Mouse (Mus musculus): Measurements from ENCODE around the gene Lamtor2. TPM values are rescaled to one million over a fixed set of nuclear protein-coding genes. Genes with fewer than 3 reads are reported as not detected.

Lamtor2 gene
- total RNA-seq, 2 experiments from 2014 or later = 96.9 to 99.5 TPM

DNA sequence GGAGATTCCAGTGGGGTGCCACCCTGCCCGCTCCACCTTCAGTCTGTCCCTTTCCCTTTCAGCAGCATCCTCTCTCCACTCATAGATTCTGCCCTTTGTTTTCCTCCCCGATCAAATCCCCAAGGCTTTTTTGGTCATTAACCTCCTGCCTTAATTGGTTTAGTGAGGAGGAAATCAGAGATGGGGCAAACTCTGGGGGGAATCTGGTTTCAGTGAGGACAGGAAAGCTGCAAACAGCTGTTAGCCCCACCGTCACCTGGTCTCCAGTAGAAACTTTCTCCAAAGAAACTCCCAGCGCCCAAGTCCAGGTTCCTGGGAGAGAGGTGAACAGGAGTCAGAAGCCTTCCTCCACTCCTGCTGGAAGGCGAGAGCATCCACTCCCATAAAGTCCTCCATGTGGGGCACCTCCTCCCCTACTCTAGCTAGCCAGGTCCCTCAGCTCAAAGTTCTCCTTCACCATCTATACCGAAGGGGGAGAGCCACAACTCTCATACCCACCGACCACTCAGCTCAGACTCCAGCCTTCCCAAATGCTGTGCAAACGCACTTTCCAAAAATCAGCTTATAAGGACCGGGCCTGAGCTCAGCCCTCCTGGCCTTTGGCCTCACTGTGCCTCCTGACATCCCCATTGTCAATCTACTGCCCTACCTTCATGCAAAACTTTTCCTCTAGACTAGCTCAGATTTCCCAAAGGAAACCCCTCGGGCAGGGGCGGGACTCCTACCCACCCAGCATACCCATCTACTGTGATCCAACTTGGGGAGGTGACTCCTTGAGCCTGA is 22.6 kb downstream of the Lamtor2 start:
- no peak for DNase-seq (ENCODE audit: low spot score in 2 of 2)
- intact Hi-C loops (cut with DNase I) = no loop called here

- no peak for DNase-seq (ENCODE audit: low spot score in 2 of 2)
- intact Hi-C loops (cut with DNase I) = no loop called here
Measured at GRCm38 (mm10) chr3:88529204-88530000, 23.5 kb downstream of the Lamtor2 start.

- intact Hi-C loops (cut with DNase I) = no loop called here
- no peak for DNase-seq (ENCODE audit: low spot score in 2 of 2)
Measured at GRCm38 (mm10) chr3:88528646-88529045, 24.2 kb downstream of the Lamtor2 start.

DNA sequence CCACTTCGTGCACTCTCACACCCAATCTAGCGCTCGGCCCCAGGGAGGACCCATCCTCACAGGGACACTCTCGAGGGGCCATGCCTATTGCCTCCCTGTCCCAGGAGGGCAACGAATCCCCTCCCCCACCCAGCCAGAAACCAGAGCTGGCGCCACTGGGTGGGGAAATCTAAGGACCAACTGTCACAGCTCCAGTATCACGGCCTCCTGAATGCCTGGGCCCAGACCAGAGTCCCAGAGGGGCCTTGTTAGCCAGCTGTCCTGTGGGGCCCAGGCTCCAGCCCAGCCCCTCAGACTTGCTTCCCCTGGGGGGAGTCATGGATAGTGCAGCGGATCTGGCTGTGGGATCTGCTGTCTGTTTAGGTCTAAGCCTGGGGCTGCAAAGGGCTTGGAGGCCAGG is 25.3 kb downstream of the Lamtor2 start:
- intact Hi-C loops (cut with DNase I) = no loop called here
- DNase-seq (ENCODE audit: low spot score in 2 of 2) = no peak

- DNase-seq (ENCODE audit: low spot score in 2 of 2) = peak; percentile 75 to 85
- intact Hi-C loops (cut with DNase I) = loop anchor here (1.0 kb wide), 1 partner anchor 43 kb away; no protein-coding TSS in a partner anchor
Measured at GRCm38 (mm10) chr3:88526157-88527131, 26.4 kb downstream of the Lamtor2 start.

GRCm38 (mm10) chr3:88525021-88525420 is 27.9 kb downstream of the Lamtor2 start:
- DNase-seq (ENCODE audit: low spot score in 2 of 2) = no peak
- intact Hi-C loops (cut with DNase I) = no loop called here

- intact Hi-C loops (cut with DNase I) = loop anchor here (2.0 kb wide), 1 partner anchor 116 kb away; no protein-coding TSS in a partner anchor
- DNase-seq (ENCODE audit: low spot score in 2 of 2) = no peak
Measured at GRCm38 (mm10) chr3:88523027-88523426, 29.8 kb downstream of the Lamtor2 start.

DNA sequence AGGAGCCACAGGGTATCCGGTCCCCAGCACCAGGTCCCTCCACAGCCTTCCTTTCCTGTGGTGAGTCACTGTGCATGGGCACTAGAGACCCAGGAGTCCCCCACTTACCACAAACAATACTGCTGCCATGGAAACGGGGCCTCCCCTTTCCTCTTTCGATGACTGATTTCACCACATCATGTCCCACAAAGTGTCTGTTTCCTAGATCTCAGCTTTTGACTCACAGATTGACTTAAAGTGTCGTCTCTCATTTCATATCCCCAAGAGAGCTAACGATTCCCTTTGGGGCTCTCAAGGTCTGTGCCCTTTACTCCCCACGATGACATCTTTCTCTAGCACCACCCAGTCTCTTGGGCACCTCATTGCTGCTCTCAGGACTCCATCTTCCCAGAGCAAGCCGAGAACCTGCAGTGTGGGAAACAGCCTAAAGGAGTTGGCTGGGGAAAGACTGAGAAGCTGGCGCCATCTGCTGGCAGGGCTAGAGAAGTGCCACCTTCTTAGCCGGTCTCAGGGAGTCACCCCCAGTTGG is 31.0 kb downstream of the Lamtor2 start:
- DNase-seq (ENCODE audit: low spot score in 2 of 2) = peak; percentile 56 to 72
- intact Hi-C loops (cut with DNase I) = loop anchor here (1.0 to 2.0 kb wide), 2 partner anchors 39 to 115 kb away; no protein-coding TSS in a partner anchor

DNA sequence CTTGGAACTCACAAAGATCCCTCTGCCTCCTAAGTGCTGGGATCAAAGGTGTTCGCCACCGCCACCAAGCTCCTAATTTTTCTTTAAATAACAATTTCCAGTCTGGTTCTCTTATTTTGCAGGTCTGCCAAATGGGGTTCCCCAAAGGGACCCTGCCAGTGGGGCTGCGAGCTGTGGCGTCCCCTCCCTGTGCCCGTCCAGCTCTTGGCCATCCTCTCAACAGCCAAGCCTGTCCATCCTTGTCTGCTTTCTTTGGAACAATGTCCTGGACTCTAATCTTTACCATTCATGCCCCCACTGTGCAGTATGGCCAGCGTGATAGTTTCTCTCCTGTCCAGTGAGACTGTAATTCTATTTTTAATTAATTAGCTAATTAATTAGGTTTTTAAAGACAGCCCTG is 31.7 kb downstream of the Lamtor2 start:
- DNase-seq (ENCODE audit: low spot score in 2 of 2) = no peak
- intact Hi-C loops (cut with DNase I) = no loop called here

DNA sequence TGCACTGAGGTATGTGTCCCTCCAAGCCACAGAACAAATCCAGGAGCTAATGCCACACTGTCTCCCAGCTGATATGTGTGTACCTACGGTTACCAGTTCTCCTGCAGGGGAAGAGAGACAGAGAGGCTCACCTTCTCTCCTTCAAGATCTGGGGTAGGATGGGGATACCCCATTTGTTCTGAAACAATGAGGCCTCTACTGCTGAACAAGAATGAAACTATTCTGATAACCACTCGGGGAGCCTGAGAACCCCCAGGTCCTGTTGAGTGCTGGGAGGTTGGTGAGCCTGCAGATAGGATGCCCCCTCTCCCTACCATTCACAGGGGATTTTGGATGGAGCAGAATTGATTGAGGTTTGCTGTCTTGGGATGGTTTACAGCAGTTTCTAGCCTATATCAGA is 32.8 kb downstream of the Lamtor2 start:
- no peak for DNase-seq (ENCODE audit: low spot score in 2 of 2)
- intact Hi-C loops (cut with DNase I) = no loop called here

DNA sequence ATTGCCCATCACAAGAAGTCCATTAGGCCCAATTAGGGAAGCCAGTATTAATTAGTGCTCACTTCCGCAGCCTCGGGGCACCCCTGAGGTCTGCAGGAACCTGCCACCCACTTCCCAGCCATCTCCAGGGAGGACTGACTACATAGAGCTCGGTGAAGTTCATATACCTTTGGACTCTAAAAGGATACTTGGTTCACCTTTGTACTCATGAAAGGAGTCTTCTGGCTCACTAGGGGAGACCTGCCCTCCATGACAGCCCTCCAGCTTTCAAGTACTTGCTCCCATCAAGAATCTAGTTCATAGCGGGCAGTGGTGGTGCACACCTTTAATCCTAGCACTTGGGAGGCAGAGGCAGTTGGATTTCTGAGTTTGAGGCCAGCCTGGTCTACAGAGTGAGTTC is 34.5 kb downstream of the Lamtor2 start:
- no peak for DNase-seq (ENCODE audit: low spot score in 2 of 2)
- intact Hi-C loops (cut with DNase I) = no loop called here

DNA sequence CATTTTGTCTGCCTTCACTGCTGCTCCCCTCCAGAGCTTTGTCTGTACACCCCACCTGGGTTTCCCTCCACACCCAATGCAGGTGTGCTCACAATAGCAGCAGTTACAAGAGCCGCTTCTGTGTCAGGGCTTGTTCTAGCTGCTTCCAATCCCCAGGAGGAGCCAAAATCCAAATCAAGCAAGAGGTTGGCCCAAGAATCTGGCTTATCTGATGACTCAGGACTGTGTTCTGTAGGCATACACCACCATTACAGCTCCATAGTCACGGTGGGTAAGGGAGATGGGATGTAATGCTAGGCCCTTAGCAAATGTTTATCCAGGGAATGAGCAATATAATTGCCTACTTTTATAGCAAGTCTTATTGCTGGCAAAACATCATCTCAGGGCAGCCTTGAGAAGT is 36.5 kb downstream of the Lamtor2 start:
- intact Hi-C loops (cut with DNase I) = no loop called here

DNA sequence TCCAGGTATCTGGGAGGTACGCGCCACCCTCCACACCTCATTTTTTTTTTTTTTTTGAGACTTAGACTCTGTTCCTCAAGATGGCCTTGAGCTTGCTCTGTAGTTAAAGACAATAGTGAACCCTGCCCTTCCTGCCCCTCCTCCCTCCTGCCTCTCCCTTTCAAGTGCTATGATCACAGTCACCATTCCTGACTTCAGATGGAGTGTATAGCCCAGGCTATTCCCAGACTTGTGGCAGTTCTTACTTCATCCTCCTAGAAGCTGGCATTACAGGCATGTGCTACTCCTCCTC is 37.8 kb downstream of the Lamtor2 start:
- DNase-seq (ENCODE audit: low spot score in 2 of 2) = no peak
- intact Hi-C loops (cut with DNase I) = no loop called here

More for the DNA sequence above, 36.5 kb downstream of the Lamtor2 start:
- DNase-seq (ENCODE audit: low spot score in 2 of 2) = no peak

GRCm38 (mm10) chr3:88514231-88515094 is 38.4 kb downstream of the Lamtor2 start:
- no peak for DNase-seq (ENCODE audit: low spot score in 2 of 2)
- intact Hi-C loops (cut with DNase I) = no loop called here

- no peak for DNase-seq (ENCODE audit: low spot score in 2 of 2)
- intact Hi-C loops (cut with DNase I) = no loop called here
Measured at GRCm38 (mm10) chr3:88513546-88514115, 39.2 kb downstream of the Lamtor2 start.

- no peak for DNase-seq (ENCODE audit: low spot score in 2 of 2)
- intact Hi-C loops (cut with DNase I) = no loop called here
Measured at GRCm38 (mm10) chr3:88512896-88513545, 39.9 kb downstream of the Lamtor2 start.

DNA sequence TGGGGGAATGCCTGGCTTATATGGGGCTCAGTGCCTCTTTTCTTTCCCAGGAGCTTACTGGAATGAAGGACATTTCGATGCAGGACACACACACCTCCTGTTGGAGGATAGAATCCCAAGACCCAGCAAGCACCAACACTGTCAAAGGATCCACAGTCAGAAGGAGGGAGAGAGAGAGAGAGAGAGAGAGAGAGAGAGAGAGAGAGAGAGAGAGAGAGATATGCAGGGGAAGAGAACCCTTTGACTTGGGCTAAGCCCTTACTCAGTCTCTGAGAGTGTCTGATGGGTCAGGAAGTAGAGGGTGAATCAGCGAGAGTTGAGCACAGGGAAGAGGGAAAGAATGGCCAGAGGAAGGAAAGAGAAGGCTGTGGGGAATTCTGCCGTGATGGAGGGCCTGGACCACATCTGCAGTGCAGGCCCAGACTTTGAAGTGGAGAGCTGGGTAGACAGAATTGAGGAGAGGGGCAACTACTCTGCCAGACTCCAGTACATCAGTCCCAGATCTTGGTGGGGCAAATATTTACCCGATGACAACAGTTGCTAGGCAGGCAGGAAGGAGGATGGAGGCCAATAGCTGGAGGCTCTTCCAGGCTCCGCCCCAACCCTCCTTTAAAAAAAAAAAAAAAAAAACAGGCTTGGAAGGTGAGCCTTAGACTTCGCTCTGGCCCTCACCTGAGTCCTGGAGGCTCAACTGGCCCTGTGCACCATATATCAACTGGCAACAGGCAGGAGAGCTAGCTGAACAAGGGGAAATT is 40.6 kb downstream of the Lamtor2 start:
- intact Hi-C loops (cut with DNase I) = no loop called here

More for the DNA sequence above, 40.6 kb downstream of the Lamtor2 start:
- DNase-seq (ENCODE audit: low spot score in 2 of 2) = no peak

All from left cerebral cortex, postnatal 25 days (tissue).